Mouse (Mus musculus): ENCODE data around the gene Numbl. TPM values are rescaled to one million over a fixed set of nuclear protein-coding genes. Genes with fewer than 3 reads are reported as not detected.

The Numbl gene
- polyA plus RNA-seq, 1 experiment: 11.7 TPM

DNA sequence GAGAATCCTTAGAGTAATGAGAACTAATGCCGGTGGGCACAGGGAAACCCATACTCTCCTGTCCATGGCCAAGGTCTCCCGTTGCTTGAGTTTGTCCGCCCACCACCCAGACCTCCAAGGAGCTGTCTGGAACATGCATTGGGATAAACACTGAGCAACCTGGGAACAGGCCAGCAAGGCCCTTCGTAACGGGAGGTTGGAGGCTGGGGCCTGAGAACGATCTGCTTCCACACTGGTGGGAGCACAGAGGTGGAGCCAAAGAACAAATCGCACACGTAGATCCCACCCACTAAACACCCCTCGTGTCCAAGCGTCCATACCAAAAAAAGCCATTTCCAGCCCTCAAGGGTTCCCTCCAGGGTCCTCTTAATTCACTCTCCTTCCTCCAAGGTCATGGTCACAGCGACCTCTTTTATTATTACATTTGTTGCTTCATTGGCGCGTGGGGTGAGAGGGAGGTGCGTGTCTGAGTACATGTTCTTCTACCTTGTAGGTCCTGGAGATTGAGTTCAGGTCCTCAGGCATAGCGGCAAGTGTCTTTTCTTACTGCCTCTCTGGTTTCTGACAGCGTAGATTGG is 39.9 kb downstream of the Numbl start:
- no peaks in the 10 kb centered on the region for H3K79me3 ChIP-seq (ENCODE audit: low read depth)
- H3K79me2 ChIP-seq (ENCODE audit: control insufficient read depth, insufficient read depth): no peaks in the 10 kb centered on the region
- H3K36me3 ChIP-seq (ENCODE audit: control insufficient read depth, insufficient read depth): no peaks in the 10 kb centered on the region
- TF ChIP-seq FOSL1 (IDR thresholded peaks at IDR 0.05; ENCODE audit: insufficient read depth, low read length, poor library complexity, severe bottlenecking) (no peak), MYOG (IDR thresholded peaks at IDR 0.05; ENCODE audit: control insufficient read depth, extremely low read depth, insufficient read length) (no peak), CEBPB (IDR thresholded peaks at IDR 0.05; ENCODE audit: low read depth) (no peak), USF1 (IDR thresholded peaks at IDR 0.05; ENCODE audit: low read depth) (no peak), MYOD1 (IDR thresholded peaks at IDR 0.05; ENCODE audit: control insufficient read depth, insufficient read length, low read depth) (no peak), MAX (IDR thresholded peaks at IDR 0.05) (no peak), CTCF (IDR thresholded peaks at IDR 0.05; ENCODE audit: control insufficient read depth, insufficient read depth, insufficient read length) (no peak)
- no peaks in the 10 kb centered on the region for H3K27me3 ChIP-seq (ENCODE audit: control insufficient read depth, insufficient read depth, insufficient read length)
- H3K4me3 ChIP-seq (ENCODE audit: insufficient read depth, poor library complexity, severe bottlenecking): no peak overlapping the region
- H3ac ChIP-seq (ENCODE audit: control insufficient read depth, insufficient read length, low read depth): no peak overlapping the region

DNA sequence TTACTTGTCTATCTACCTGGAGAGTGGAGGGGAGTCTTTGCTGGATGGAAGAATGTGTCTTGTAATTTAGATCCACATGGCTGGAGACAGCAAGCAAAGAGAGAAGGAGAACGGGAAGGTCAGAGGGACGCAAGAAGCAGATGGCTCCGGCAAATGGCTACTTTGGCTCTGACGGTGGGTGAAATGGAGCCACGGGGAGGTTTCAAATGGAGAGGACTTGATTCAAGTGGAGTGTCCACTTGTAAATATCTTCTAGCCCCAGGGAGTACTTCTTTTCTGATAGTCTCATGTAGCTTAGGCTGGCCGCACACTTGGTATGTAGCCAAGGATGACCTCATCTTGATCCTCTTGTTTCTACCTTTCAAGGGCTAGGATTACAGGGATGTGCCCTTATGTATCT is 40.6 kb downstream of the Numbl start:
- no peaks in the 10 kb centered on the region for H3K27me3 ChIP-seq (ENCODE audit: control insufficient read depth, insufficient read depth, insufficient read length)
- no peak overlapping the region for H3K4me3 ChIP-seq (ENCODE audit: insufficient read depth, poor library complexity, severe bottlenecking)
- H3K79me3 ChIP-seq (ENCODE audit: low read depth): no peaks in the 10 kb centered on the region
- no peak overlapping the region for H3ac ChIP-seq (ENCODE audit: control insufficient read depth, insufficient read length, low read depth)
- no peaks in the 10 kb centered on the region for H3K79me2 ChIP-seq (ENCODE audit: control insufficient read depth, insufficient read depth)
- no peaks in the 10 kb centered on the region for H3K36me3 ChIP-seq (ENCODE audit: control insufficient read depth, insufficient read depth)
- TF ChIP-seq MYOD1 (IDR thresholded peaks at IDR 0.05; ENCODE audit: control insufficient read depth, insufficient read length, low read depth) (no peak), USF1 (IDR thresholded peaks at IDR 0.05; ENCODE audit: low read depth) (no peak), FOSL1 (IDR thresholded peaks at IDR 0.05; ENCODE audit: insufficient read depth, low read length, poor library complexity, severe bottlenecking) (no peak), CEBPB (IDR thresholded peaks at IDR 0.05; ENCODE audit: low read depth) (no peak), MYOG (IDR thresholded peaks at IDR 0.05; ENCODE audit: control insufficient read depth, extremely low read depth, insufficient read length) (no peak), MAX (IDR thresholded peaks at IDR 0.05) (no peak), CTCF (IDR thresholded peaks at IDR 0.05; ENCODE audit: control insufficient read depth, insufficient read depth, insufficient read length) (no peak)

DNA sequence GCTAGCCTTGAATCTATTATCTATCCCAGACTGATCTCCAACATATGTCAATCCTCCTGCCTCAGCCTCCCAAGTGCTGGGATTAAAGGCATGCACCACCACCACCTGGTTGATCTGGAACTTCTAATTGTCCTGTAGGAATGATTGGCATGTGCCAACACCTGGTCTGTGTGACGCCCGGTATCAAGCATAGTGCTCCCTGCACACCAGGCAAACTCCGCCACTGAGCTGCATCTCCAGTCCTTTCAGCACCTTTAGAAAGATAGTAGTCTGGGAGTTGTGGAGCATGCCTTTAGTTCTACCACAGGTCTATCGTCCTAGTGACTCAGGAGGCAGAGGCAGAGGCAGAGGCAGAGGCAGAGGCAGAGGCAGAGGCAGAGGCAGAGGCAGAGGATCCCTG is 42.1 kb downstream of the Numbl start:
- Histone ChIP-seq H3ac (ENCODE audit: control insufficient read depth, insufficient read length, low read depth) (no peak overlapping the region), H3K79me2 (ENCODE audit: control insufficient read depth, insufficient read depth) (no peaks in the 10 kb centered on the region), H3K4me3 (ENCODE audit: insufficient read depth, poor library complexity, severe bottlenecking) (no peak overlapping the region), H3K27me3 (ENCODE audit: control insufficient read depth, insufficient read depth, insufficient read length) (no peaks in the 10 kb centered on the region), H3K79me3 (ENCODE audit: low read depth) (no peaks in the 10 kb centered on the region), H3K36me3 (ENCODE audit: control insufficient read depth, insufficient read depth) (no peaks in the 10 kb centered on the region)
- no peak for TF ChIP-seq FOSL1 (IDR thresholded peaks at IDR 0.05; ENCODE audit: insufficient read depth, low read length, poor library complexity, severe bottlenecking)

DNA sequence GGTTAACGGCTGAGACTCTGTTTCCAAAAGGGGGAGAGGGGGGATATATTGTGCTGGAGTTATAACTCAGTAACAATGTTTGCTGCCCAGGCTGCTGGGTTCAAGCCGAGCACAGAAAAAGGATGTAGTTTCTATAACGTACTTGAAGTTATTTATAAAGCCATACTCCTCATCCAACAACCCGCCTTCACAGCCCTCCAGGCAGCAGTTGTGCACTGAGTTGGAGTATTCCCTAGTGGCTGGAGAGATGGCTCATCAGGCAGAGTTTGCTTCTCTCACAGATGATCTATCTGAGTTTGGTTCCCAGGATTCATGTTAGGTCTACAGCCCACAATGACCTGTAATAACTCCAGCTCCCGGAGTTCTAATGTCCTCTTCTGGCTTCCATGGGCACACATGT is 42.6 kb downstream of the Numbl start:
- Histone ChIP-seq H3K36me3 (ENCODE audit: control insufficient read depth, insufficient read depth) (no peaks in the 10 kb centered on the region), H3ac (ENCODE audit: control insufficient read depth, insufficient read length, low read depth) (no peak overlapping the region), H3K4me3 (ENCODE audit: insufficient read depth, poor library complexity, severe bottlenecking) (no peak overlapping the region), H3K79me2 (ENCODE audit: control insufficient read depth, insufficient read depth) (no peaks in the 10 kb centered on the region), H3K27me3 (ENCODE audit: control insufficient read depth, insufficient read depth, insufficient read length) (no peaks in the 10 kb centered on the region), H3K79me3 (ENCODE audit: low read depth) (no peaks in the 10 kb centered on the region)
- TF ChIP-seq MYOG (IDR thresholded peaks at IDR 0.05; ENCODE audit: control insufficient read depth, extremely low read depth, insufficient read length): no peak
- TF ChIP-seq USF1 (IDR thresholded peaks at IDR 0.05; ENCODE audit: low read depth): no peak
- TF ChIP-seq MYOD1 (IDR thresholded peaks at IDR 0.05; ENCODE audit: control insufficient read depth, insufficient read length, low read depth): no peak
- no peak for TF ChIP-seq FOSL1 (IDR thresholded peaks at IDR 0.05; ENCODE audit: insufficient read depth, low read length, poor library complexity, severe bottlenecking)
- no peak for TF ChIP-seq MAX (IDR thresholded peaks at IDR 0.05)
- no peak for TF ChIP-seq CTCF (IDR thresholded peaks at IDR 0.05; ENCODE audit: control insufficient read depth, insufficient read depth, insufficient read length)
- no peak for TF ChIP-seq CEBPB (IDR thresholded peaks at IDR 0.05; ENCODE audit: low read depth)

DNA sequence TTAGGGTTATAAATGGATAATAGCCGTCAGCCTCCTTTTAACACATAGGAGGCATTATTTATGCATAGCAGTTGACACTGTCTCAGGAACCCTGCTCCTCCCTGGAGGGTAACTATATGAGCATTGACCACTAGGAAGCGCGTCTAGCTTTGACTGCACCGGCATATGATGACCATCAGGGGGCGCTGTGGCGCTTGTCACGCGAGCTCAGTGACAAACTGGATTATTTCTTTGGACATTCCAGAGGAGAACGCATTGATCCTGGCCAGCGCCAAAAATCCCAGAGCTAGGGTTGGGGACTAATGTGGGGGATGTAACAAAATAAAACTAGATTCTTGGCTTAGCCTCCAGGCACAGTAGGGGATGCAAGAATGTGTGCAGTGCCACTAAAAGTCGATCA is 43.9 kb downstream of the Numbl start:
- Histone ChIP-seq H3K27me3 (ENCODE audit: control insufficient read depth, insufficient read depth, insufficient read length) (no peaks in the 10 kb centered on the region), H3K4me3 (ENCODE audit: insufficient read depth, poor library complexity, severe bottlenecking) (no peak overlapping the region), H3K79me2 (ENCODE audit: control insufficient read depth, insufficient read depth) (no peaks in the 10 kb centered on the region), H3K36me3 (ENCODE audit: control insufficient read depth, insufficient read depth) (no peaks in the 10 kb centered on the region), H3ac (ENCODE audit: control insufficient read depth, insufficient read length, low read depth) (no peak overlapping the region), H3K79me3 (ENCODE audit: low read depth) (no peaks in the 10 kb centered on the region)
- peak; percentile 18 for TF ChIP-seq CTCF (IDR thresholded peaks at IDR 0.05; ENCODE audit: control insufficient read depth, insufficient read depth, insufficient read length)
- no peak for TF ChIP-seq MAX (IDR thresholded peaks at IDR 0.05)

DNA sequence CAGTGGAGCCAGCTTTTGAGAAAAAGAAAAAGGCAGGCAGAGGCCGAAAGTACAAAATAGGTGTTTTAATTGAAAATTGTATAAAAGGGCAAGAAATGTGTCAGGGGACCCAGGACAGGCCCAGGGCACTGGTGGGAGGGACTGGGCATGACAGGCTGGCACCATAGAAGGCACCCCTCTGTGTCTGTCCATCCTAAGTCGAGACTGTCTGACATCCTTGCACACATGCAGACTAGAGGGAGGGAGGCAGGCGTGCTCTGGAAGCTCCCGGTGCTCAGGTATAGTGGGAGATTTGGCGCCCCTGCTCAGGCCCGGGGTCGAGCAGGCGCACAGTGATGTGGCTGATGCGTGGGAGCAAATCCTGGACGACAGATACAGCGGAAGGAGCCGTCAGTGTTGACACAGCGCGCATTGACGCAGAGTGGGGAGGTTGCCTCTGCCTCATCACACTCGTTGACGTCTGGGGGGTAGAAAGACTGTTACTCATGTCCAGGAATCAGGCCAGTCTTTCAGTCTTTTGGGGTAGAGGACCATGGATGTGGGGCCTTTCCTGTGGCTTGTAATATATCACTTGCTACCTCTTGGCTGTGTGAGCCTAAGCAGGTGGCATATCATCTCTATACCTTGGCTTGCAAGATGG is 47.0 kb downstream of the Numbl start:
- Histone ChIP-seq H3K79me3 (ENCODE audit: low read depth) (no peaks in the 10 kb centered on the region), H3K36me3 (ENCODE audit: control insufficient read depth, insufficient read depth) (no peaks in the 10 kb centered on the region), H3K79me2 (ENCODE audit: control insufficient read depth, insufficient read depth) (no peaks in the 10 kb centered on the region), H3K27me3 (ENCODE audit: control insufficient read depth, insufficient read depth, insufficient read length) (no peaks in the 10 kb centered on the region), H3ac (ENCODE audit: control insufficient read depth, insufficient read length, low read depth) (no peak overlapping the region), H3K4me3 (ENCODE audit: insufficient read depth, poor library complexity, severe bottlenecking) (no peak overlapping the region)
- TF ChIP-seq CTCF (IDR thresholded peaks at IDR 0.05; ENCODE audit: control insufficient read depth, insufficient read depth, insufficient read length): no peak
- TF ChIP-seq MYOG (IDR thresholded peaks at IDR 0.05; ENCODE audit: control insufficient read depth, extremely low read depth, insufficient read length): no peak
- TF ChIP-seq FOSL1 (IDR thresholded peaks at IDR 0.05; ENCODE audit: insufficient read depth, low read length, poor library complexity, severe bottlenecking): no peak
- TF ChIP-seq CEBPB (IDR thresholded peaks at IDR 0.05; ENCODE audit: low read depth): no peak
- no peak for TF ChIP-seq USF1 (IDR thresholded peaks at IDR 0.05; ENCODE audit: low read depth)
- TF ChIP-seq MYOD1 (IDR thresholded peaks at IDR 0.05; ENCODE audit: control insufficient read depth, insufficient read length, low read depth): no peak
